Mouse (Mus musculus) cerebellum, adult 11-12 months (tissue): ENCODE results near the gene Pde8b.
A peak's percentile ranks its signal among the peaks of the same experiment; 100 is the strongest.

Source experiments
- DNase-seq: peaks from one replicate; pipeline ENCODE4 v3.0.0; 2022

The Pde8b gene

DNA sequence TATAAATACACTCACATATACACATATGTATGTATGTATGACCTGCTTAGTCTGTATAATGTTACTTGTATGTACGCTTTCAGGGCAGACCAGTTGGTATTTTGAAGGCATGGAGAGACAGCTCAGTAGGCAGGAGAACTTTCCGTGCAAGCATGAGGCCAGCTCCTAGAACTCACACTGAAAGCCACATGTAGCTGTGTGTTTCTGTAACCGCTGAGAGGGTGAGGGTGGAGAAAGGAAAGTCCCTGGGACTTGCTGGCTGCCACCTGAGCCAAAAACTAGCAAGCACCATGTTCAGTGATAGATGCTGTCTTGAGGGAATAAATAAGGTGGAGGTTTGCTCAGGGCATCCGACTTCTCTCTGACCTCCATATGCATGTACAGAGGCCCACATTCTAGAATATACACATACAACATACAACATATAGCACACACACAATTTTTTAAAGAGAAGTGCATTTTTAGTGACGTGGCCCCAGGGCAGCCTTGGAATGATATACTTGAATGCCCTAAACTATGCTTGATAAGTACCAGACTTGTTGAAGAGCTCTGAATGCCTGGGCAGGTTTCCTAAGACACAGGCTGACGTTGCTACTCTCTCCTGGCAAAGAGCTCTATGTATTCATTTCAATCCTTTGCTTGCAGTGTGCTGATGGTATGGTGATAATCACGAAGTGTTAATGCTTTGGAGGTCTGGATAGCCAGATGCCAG lies 238.4 kb downstream of the Pde8b start:
- DNase-seq, result no peak

- no peak for DNase-seq
These were observed 240.9 kb downstream of the Pde8b start for GRCm38 (mm10) chr13:95009261-95009660.

- DNase-seq, result no peak
These were observed 242.9 kb downstream of the Pde8b start for GRCm38 (mm10) chr13:95007281-95007680.

GRCm38 (mm10) chr13:94990516-94990915 lies 259.6 kb downstream of the Pde8b start:
- no peak for DNase-seq

- DNase-seq, result no peak
These were observed 271.1 kb downstream of the Pde8b start for GRCm38 (mm10) chr13:94979081-94979480.

- DNase-seq, result peak; percentile 91
These were observed 273.6 kb downstream of the Pde8b start, which contains the start of gene Wdr41 for GRCm38 (mm10) chr13:94976219-94977186. TSS of gene Wdr41 (plus strand) at chr13:94976344.

DNA sequence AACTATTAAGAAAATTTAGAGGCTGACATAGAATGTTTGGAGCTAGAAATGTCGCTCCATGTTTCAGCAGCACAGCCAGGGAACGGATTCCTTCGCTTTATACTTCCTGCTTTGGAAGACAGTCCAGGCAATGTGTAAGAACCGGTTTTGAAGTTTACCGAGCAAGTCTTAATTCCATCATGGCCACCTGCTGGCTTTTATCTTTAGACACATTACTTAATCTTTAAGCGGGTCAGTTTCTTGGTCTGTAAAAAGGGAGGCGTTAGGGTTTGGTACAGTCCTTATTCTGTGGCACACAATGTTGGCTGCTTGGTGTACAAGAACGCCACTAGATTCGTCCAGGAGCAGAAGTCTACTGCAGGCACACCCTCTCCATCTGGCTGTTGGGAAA lies 274.3 kb downstream of the Pde8b start:
- DNase-seq, result no peak
